Mouse (Mus musculus) macrophage (primary cell): ENCODE results near the gene Ppp1r35. TPM values are rescaled to one million over a fixed set of nuclear protein-coding genes. Genes with fewer than 3 reads are reported as not detected.

Source experiments
- H3K27ac ChIP-seq: fragments of 350-480 bp; formaldehyde crosslinking; 2 replicates; pipeline ENCODE4 v1.9.0; 2021
- H3K36me3 ChIP-seq: fragments of 350-480 bp; formaldehyde crosslinking; 2 replicates; pipeline ENCODE4 v1.9.0; 2021; ENCODE audit errors: inconsistent target
- H3K4me3 ChIP-seq: fragments of 350-480 bp; formaldehyde crosslinking; 2 replicates; pipeline ENCODE4 v1.9.0; 2021; ENCODE audit errors: inconsistent target
- H3K79me2 ChIP-seq: fragments of 350-480 bp; formaldehyde crosslinking; 2 replicates; pipeline ENCODE4 v1.9.0; 2021; ENCODE audit errors: inconsistent target
- WGBS: methylation state at CpG from one replicate; pipeline ENCODE4 v1.1.7; 2026; ENCODE audit warnings: inconsistent platforms; ENCODE audit not compliant: missing documents; 5-methylcytosine and 5-hydroxymethylcytosine counted together
- polyA plus RNA-seq: library from polyadenylated mRNA; stranded (reverse); fragments of 250-400 nt; gene quantifications from 3 replicates; pipeline ENCODE4 v1.2.4, GENCODE M21; 2018; ENCODE audit warnings: inconsistent platforms
- total RNA-seq, 78 experiments: library from RNA; depleted of rRNA; stranded (reverse); fragments of 250-400 nt; gene quantifications; 1 replicate in 9 of 78; 2 replicates in 24 of 78; 3 replicates in 43 of 78; 4 replicates in 2 of 78; pipeline ENCODE4 v1.2.4; 2018; ENCODE audit warnings: inconsistent platforms in 56 of 78

The Ppp1r35 gene
- 10 to 100 TPM in 14 of 26 experiments, 1 to 10 TPM in 11, not detected in 1; 3.1 to 25.8 (median 11.2) TPM for total RNA-seq (2018; cell fraction: chromatin; rRNA removed)
- total RNA-seq (2018; cell fraction: cytosol; rRNA removed) = 10 to 100 TPM; 10.2 to 22.7 (median 17.1) TPM
- total RNA-seq (2018; cell fraction: nucleus; rRNA removed) = 10 to 100 TPM in 19 of 26 experiments, 1 to 10 TPM in 7; 5.0 to 34.0 (median 14.7) TPM
- polyA plus RNA-seq = 2.7 to 25.9 TPM (median 20.7 TPM) in 3 replicates

GRCm38 (mm10) chr5:137778635-137779034 is at the start of gene Ppp1r35:
Gene Ppp1r35, plus strand, starts transcription at chr5:137778849.
- under 1% methylated on average over 31 of the region's 31 CpGs for WGBS
- H3K36me3 ChIP-seq = peaks cover 19% of the 10 kb centered on the region
- peaks cover 35% of the 10 kb centered on the region for H3K79me2 ChIP-seq
- H3K4me3 ChIP-seq = peak within 1 kb of the TSS; percentile 58
- peak within 1 kb of the TSS; percentile 31 for H3K27ac ChIP-seq

- Histone ChIP-seq H3K79me2 (no peaks in the 10 kb centered on the region), H3K36me3 (no peaks in the 10 kb centered on the region), H3K4me3 (no peak overlapping the region), H3K27ac (no peak overlapping the region)
- 95% methylated on average over 12 of the region's 12 CpGs for WGBS
Measured at GRCm38 (mm10) chr5:137733638-137734288, 44.9 kb upstream of the Ppp1r35 start.

GRCm38 (mm10) chr5:137734289-137735061 is 44.2 kb upstream of the Ppp1r35 start:
- Histone ChIP-seq H3K36me3 (no peaks in the 10 kb centered on the region), H3K4me3 (no peak overlapping the region), H3K79me2 (no peaks in the 10 kb centered on the region), H3K27ac (no peak overlapping the region)
- WGBS = 45% methylated on average over 6 of the region's 6 CpGs

GRCm38 (mm10) chr5:137737400-137737940 is 41.2 kb upstream of the Ppp1r35 start:
- WGBS = 85% methylated on average over 6 of the region's 6 CpGs

GRCm38 (mm10) chr5:137738516-137738915 is 40.1 kb upstream of the Ppp1r35 start:
- 73% methylated on average over 4 of the region's 5 CpGs for WGBS
- H3K27ac ChIP-seq = no peak overlapping the region
- no peaks in the 10 kb centered on the region for H3K79me2 ChIP-seq
- no peaks in the 10 kb centered on the region for H3K36me3 ChIP-seq
- no peak overlapping the region for H3K4me3 ChIP-seq

More at GRCm38 (mm10) chr5:137737400-137737940, 41.2 kb upstream of the Ppp1r35 start:
- Histone ChIP-seq H3K4me3 (no peak overlapping the region), H3K79me2 (no peaks in the 10 kb centered on the region), H3K27ac (no peak overlapping the region), H3K36me3 (no peaks in the 10 kb centered on the region)

GRCm38 (mm10) chr5:137739471-137739870 is 39.2 kb upstream of the Ppp1r35 start:
- no peak overlapping the region for H3K4me3 ChIP-seq
- 90% methylated on average over 9 of the region's 9 CpGs for WGBS
- H3K27ac ChIP-seq = no peak overlapping the region
- H3K79me2 ChIP-seq = no peaks in the 10 kb centered on the region
- H3K36me3 ChIP-seq = no peaks in the 10 kb centered on the region

GRCm38 (mm10) chr5:137740506-137740905 is 38.1 kb upstream of the Ppp1r35 start:
- Histone ChIP-seq H3K27ac (no peak overlapping the region), H3K4me3 (no peak overlapping the region), H3K79me2 (no peaks in the 10 kb centered on the region), H3K36me3 (no peaks in the 10 kb centered on the region)
- WGBS = 81% methylated on average over 11 of the region's 11 CpGs

- 2% methylated on average over 66 of the region's 71 CpGs for WGBS
- peaks cover 3% of the 10 kb centered on the region; the same call in 1 of the 2 replicates for H3K79me2 ChIP-seq
- H3K27ac ChIP-seq = no peak within 1 kb of the TSS
- H3K36me3 ChIP-seq = no peaks in the 10 kb centered on the region
- H3K4me3 ChIP-seq = 0 out of 2 replicates have a peak within 1 kb of the TSS, but pooled peaks have one; percentile 10
Measured at GRCm38 (mm10) chr5:137741023-137741931, 37.4 kb upstream of the Ppp1r35 start, which contains the start of gene Nyap1. Gene Nyap1, minus strand, starts transcription at chr5:137741607.

GRCm38 (mm10) chr5:137742048-137742447 is 36.6 kb upstream of the Ppp1r35 start:
- Histone ChIP-seq H3K27ac (no peak overlapping the region), H3K4me3 (no peak overlapping the region), H3K36me3 (no peaks in the 10 kb centered on the region), H3K79me2 (peaks cover 11% of the 10 kb centered on the region)
- WGBS = 73% methylated on average over 10 of the region's 10 CpGs

- 98% methylated on average over 5 of the region's 6 CpGs for WGBS
- no peak overlapping the region for H3K4me3 ChIP-seq
- H3K79me2 ChIP-seq = peaks cover 19% of the 10 kb centered on the region
- H3K27ac ChIP-seq = no peak overlapping the region
- no peaks in the 10 kb centered on the region for H3K36me3 ChIP-seq
Measured at GRCm38 (mm10) chr5:137742836-137743235, 35.8 kb upstream of the Ppp1r35 start.

GRCm38 (mm10) chr5:137744197-137744596 is 34.5 kb upstream of the Ppp1r35 start:
- Histone ChIP-seq H3K36me3 (no peaks in the 10 kb centered on the region), H3K79me2 (peaks cover 32% of the 10 kb centered on the region), H3K4me3 (no peak overlapping the region), H3K27ac (no peak overlapping the region)
- WGBS = 97% methylated on average over 5 of the region's 7 CpGs

- Histone ChIP-seq H3K36me3 (0 out of 2 replicates have a peak, but pooled peaks cover 1% of the 10 kb centered on the region), H3K79me2 (peaks cover 44% of the 10 kb centered on the region), H3K4me3 (peak within 1 kb of the TSS; percentile 83), H3K27ac (peak within 1 kb of the TSS; percentile 93)
- WGBS = under 1% methylated on average over 28 of the region's 28 CpGs
Measured at GRCm38 (mm10) chr5:137745214-137746171, 33.2 kb upstream of the Ppp1r35 start, which contains the start of gene Tsc22d4. Gene Tsc22d4, plus strand, starts transcription at chr5:137745730.
